Mouse (Mus musculus): Measurements from ENCODE around the gene Lzic. TPM values are rescaled to one million over a fixed set of nuclear protein-coding genes. Genes with fewer than 3 reads are reported as not detected.
"Not testable (repeated sequence)": the region's sequence is repeated elsewhere in the genome, so short reads cannot be mapped to it uniquely, and the experiment has no call there.

The Lzic gene
- total RNA-seq, 2 experiments from 2014 or later = 15.3 to 16.9 TPM

DNA sequence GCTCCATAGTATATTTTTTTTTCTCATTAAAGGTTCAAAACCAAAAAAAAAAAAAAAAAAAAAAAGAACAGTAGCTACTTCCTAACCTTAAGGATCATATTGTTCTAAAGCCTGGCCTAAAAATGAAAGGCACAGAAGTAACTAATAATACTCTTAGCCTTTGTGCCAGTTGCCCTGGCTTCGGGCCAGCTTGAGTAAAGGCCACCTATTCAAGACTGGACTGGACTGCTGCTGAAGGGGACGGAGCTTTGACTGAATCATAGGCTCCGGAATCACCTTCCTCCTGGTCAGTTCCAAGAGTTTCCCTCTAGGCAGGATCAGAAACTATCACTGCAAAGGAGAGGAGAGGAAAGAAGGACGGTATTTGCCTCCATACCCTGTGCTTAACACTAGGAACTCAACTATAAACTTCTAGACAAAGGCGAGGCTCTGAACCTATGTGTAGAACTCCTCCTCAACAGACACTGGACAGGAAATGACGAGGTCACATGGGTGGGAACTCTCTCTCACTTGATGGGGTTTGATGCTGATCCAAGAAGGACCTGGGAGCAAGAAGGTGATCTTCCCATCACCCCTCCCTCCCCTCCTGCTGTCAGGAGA is 27.1 kb upstream of the Lzic start:
- H3K4me3 ChIP-seq = no peak overlapping the region
- DNase-seq (ENCODE audit: low spot score in 2 of 2) = no peak
- no peak for TF ChIP-seq CTCF (conservative IDR thresholded peaks at IDR 0.05)
- no peak overlapping the region for H3K27ac ChIP-seq

DNA sequence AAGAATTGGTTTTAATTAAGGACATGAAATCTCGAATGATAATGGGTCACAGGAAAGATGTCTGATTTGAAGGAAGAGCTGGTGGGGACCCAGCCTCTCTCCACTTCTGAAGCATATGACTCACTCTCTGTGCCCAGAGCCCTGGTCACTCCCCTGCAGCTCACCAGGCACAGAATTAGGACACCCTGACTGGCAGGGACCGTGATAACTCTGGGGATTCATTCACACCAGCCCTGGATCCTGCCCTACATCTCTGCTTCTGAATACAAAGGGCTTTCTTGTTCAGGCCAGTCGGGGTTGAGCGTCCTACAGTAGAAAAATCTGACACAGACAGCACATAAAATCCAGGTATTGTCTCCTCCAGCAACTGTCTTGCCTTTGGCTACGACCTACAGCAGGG is 26.5 kb upstream of the Lzic start:
- no peak for TF ChIP-seq CTCF (conservative IDR thresholded peaks at IDR 0.05)
- no peak overlapping the region for H3K4me3 ChIP-seq
- H3K27ac ChIP-seq = no peak overlapping the region
- DNase-seq (ENCODE audit: low spot score in 2 of 2) = no peak

DNA sequence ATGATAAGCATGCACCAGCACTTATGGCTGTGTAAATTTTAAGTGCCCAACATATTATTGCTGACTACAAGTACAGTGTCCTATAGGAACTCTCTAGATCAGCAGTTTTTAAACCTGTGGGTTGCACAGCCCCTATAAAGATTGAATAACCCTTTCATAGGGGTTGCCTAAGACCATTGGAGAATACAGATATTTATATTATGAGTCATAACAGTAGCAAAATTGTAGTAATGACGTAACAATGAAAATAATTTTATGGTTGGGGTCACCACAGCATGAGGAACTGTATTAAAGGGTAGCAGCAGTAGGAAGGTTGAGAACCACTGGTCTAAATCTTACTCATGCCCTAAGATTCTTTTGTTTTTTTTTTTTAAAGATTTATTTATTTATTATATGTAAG is 25.6 kb upstream of the Lzic start:
- no peak for DNase-seq (ENCODE audit: low spot score in 2 of 2)
- Histone ChIP-seq H3K27ac (no peak overlapping the region), H3K4me3 (no peak overlapping the region)
- TF ChIP-seq CTCF (conservative IDR thresholded peaks at IDR 0.05) = no peak

- TF ChIP-seq CTCF (conservative IDR thresholded peaks at IDR 0.05) = peak; percentile 51
- not testable (repeated sequence) for DNase-seq (ENCODE audit: low spot score in 2 of 2); H3K4me3 ChIP-seq; H3K27ac ChIP-seq
Measured at GRCm38 (mm10) chr4:149460475-149460874, 24.6 kb upstream of the Lzic start.

DNA sequence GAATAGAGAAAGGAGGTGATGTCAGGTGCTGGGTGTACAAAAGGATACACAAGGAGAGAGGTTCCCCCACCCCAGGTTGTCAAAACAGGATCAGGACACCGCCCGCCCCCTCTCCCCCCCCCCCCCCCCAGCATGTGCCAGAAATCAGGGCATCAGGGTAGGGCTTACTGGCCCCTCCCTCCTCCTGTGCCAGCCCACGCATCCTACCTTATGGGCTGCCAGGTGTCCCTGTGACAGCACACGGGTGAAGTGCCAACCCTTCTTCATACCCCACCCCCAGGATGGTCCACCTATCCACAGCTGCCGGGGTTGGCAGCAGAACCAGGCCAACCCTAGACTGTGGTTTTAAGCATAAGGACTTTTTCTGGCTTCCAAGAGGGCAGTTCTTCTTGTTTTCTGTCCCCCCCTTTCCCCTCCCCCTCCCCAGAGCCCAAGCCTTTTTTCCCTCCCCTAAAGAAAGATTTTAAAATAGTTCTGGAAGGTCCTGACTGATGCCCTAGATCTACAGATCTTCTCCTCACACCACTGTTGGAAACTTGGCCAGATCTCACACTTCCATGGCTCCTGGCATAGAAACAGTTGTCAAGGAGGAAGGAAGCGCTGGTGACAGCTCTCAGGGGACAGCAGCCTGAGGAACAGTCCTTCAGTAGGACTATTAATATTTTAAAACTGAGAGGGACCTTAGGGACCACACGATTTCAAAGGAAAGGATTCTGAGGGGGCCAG is 23.3 kb upstream of the Lzic start:
- Histone ChIP-seq H3K27ac (no peak overlapping the region), H3K4me3 (no peak overlapping the region)
- no peak for TF ChIP-seq CTCF (conservative IDR thresholded peaks at IDR 0.05)
- DNase-seq (ENCODE audit: low spot score in 2 of 2) = no peak

DNA sequence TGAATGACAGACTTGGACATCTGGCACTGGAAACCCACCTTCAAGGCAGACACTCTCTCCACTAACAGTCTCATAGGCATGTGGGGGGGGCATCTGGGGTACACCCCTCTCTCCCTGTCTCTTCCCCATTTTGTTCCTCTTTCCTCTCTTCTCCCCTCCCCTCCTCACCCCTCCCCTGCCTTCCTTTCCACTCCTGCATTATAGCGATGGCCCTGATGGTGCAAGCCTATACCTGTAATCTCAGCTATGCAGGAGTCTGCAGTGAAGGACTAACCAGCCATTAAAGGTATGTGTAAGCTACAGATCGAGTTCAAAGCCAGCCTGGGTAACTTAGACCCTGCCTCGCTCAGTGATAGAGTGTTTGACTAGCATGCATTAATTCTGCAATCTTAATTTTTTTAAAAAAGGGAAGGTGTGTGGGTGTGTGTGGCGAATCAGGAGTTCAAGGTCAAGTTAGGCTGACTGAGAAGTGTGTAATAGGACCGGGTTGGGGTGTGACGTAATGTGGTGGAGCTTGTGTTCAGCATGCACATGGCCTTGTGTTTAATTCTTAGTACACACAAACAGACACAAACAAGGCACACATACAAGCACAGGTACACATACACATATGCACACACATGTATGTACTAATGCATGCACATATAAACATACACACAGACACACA is 22.6 kb upstream of the Lzic start:
- no peak for TF ChIP-seq CTCF (conservative IDR thresholded peaks at IDR 0.05)
- H3K4me3 ChIP-seq = no peak overlapping the region
- no peak for DNase-seq (ENCODE audit: low spot score in 2 of 2)
- H3K27ac ChIP-seq = no peak overlapping the region

DNA sequence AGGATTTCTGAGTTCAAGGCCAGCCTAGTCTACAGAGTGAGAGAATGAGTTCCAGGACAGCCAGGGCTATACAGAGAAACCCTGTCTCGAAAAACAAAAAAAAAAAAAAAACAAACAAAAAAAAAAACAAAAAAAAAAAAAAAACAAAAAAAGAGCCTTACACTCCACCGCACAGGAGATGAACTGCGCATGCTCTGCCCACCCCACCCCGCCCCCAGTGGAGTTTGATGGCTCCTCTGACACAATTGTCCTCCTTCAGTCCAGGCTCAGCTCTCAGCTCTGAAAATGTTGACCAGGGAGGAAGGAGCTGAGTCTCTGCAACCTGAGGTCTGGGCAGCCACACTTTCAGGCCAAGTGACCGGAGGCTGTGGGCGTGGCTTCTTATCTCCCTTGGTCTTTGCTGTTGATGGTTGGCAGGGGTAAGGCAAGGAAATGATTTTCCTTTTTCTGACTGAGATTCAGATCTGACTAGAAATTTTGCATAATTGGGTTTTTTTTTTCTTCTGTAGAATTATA is 21.5 kb upstream of the Lzic start:
- no peak for TF ChIP-seq CTCF (conservative IDR thresholded peaks at IDR 0.05)
- DNase-seq (ENCODE audit: low spot score in 2 of 2) = no peak
- Histone ChIP-seq H3K4me3 (no peak overlapping the region), H3K27ac (no peak overlapping the region)

GRCm38 (mm10) chr4:149469557-149469956 is 15.5 kb upstream of the Lzic start:
- no peak for DNase-seq (ENCODE audit: low spot score in 2 of 2)
- Histone ChIP-seq H3K4me3 (no peak overlapping the region), H3K27ac (no peak overlapping the region)
- TF ChIP-seq CTCF (conservative IDR thresholded peaks at IDR 0.05) = no peak

DNA sequence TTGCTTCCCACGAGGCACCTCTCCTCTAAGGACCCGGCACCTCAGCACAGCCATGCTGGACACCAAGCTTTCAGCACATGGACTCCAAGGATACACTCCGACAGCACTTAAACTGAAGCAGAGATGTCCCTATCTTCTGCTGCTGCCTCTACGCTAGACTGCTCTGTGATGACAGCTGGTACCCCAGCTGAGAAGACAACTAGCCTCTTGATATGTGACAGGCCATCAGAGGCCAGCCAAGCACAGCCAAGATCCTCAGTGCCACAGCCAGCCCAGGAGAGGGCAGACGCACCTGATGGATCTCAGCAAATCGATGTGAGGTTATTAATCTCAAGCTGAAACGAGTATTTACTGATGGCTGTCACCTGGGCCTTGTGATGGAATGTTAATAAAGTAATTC is 9.9 kb upstream of the Lzic start:
- Histone ChIP-seq H3K27ac (no peak overlapping the region), H3K4me3 (no peak overlapping the region)
- TF ChIP-seq CTCF (conservative IDR thresholded peaks at IDR 0.05) = peak; percentile 40
- DNase-seq (ENCODE audit: low spot score in 2 of 2) = no peak

- no peak for TF ChIP-seq CTCF (conservative IDR thresholded peaks at IDR 0.05)
- H3K27ac ChIP-seq = no peak within 1 kb of the TSS
- no peak for DNase-seq (ENCODE audit: low spot score in 2 of 2)
Measured at GRCm38 (mm10) chr4:149477078-149477477, 8.0 kb upstream of the Lzic start, which contains the start of gene Tmem274. Tmem274 (plus strand) TSS chr4:149477378.

GRCm38 (mm10) chr4:149484566-149484965 is 463 bp upstream of the Lzic start:
- Histone ChIP-seq H3K27ac (peak overlapping the region; percentile 72), H3K4me3 (peak overlapping the region; percentile 98)
- DNase-seq (ENCODE audit: low spot score in 2 of 2) = peak in 1 of 2 experiments; percentile 15
- TF ChIP-seq CTCF (conservative IDR thresholded peaks at IDR 0.05) = no peak

More at GRCm38 (mm10) chr4:149477078-149477477, 8.0 kb upstream of the Lzic start, which contains the start of gene Tmem274:
- H3K4me3 ChIP-seq = no peak within 1 kb of the TSS

- Histone ChIP-seq H3K27ac (peak overlapping the region; percentile 72), H3K4me3 (peak overlapping the region; percentile 98)
- peak; percentile 75 for TF ChIP-seq CTCF (conservative IDR thresholded peaks at IDR 0.05)
- no peak for DNase-seq (ENCODE audit: low spot score in 2 of 2)
Measured at GRCm38 (mm10) chr4:149485825-149486206, 787 bp downstream of the Lzic start.

GRCm38 (mm10) chr4:149487729-149488128 is 2.7 kb downstream of the Lzic start:
- DNase-seq (ENCODE audit: low spot score in 2 of 2) = no peak
- H3K4me3 ChIP-seq = no peak overlapping the region
- no peak overlapping the region for H3K27ac ChIP-seq
- no peak for TF ChIP-seq CTCF (conservative IDR thresholded peaks at IDR 0.05)

Measured in layer of hippocampus, adult 2 months (tissue).